Mouse (Mus musculus) left cerebral cortex, adult 18-20 months (tissue): ENCODE data around the gene Brd1. TPM values are rescaled to one million over a fixed set of nuclear protein-coding genes. Genes with fewer than 3 reads are reported as not detected.
"Not testable (repeated sequence)": the region's sequence is repeated elsewhere in the genome, so short reads cannot be mapped to it uniquely, and the experiment has no call there.

Experiments
- DNase-seq, 2 experiments: peaks; one replicate each; pipeline ENCODE4 v3.0.0; 2021 to 2022; ENCODE audit warnings: low spot score in 2 of 2, mixed read lengths in 1 of 2
- total RNA-seq, 2 experiments: library from RNA; stranded (reverse); gene quantifications; 2 replicates each; pipeline ENCODE4 v1.2.3; 2021

Gene Brd1
- total RNA-seq, 2 experiments from 2014 or later, result 49.9 to 53.0 TPM

GRCm38 (mm10) chr15:88732405-88733020 is 1.5 kb downstream of the Brd1 start:
- DNase-seq, result no peak

- DNase-seq, result no peak
Observed at GRCm38 (mm10) chr15:88730717-88731116, 3.3 kb downstream of the Brd1 start.

GRCm38 (mm10) chr15:88727204-88727603 is 6.8 kb downstream of the Brd1 start:
- DNase-seq, result no peak

- DNase-seq, result no peak
Observed at GRCm38 (mm10) chr15:88725036-88725435, 9.0 kb downstream of the Brd1 start.

DNA sequence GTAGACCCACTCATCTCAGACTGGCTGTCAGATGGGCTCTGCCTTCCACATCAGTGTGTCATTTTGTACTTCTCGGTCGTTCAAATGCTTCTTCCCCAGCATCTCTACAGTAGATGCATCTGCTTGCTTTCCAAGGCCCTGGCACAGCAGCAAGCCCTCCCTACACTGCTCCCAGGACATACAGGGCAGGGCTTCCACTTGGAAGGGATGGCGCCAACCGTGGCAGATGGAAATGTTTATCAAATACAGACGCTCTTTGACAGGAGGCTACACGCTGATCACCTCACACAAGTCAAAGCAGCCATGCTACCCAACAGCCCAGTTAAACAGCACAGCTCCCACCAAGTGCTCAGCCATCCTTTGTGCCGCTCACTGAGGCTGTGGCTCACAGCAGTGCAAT is 9.7 kb downstream of the Brd1 start:
- no peak for DNase-seq

DNA sequence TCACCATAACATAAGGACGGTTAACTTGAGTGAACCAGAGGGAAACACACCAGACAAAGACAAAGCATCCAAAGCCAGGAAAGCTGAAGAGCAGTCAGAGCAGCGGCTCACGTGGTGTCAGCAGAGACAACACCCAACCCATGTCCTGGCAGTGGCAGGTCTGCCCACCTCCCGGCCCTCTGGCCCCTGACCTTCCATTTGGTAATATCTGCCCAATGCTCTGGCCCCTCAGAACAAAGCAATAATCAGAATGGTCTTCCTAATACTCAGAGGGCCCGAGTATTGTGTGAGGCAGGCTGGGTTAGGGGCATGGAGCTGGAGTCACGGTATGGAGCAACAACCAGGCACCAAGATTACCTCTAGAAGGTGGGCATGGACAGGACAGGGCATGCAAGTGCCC is 10.8 kb downstream of the Brd1 start:
- DNase-seq, result no peak

GRCm38 (mm10) chr15:88717239-88717638 is 16.8 kb downstream of the Brd1 start:
- no peak for DNase-seq

GRCm38 (mm10) chr15:88716350-88716749 is 17.7 kb downstream of the Brd1 start:
- no peak for DNase-seq

DNA sequence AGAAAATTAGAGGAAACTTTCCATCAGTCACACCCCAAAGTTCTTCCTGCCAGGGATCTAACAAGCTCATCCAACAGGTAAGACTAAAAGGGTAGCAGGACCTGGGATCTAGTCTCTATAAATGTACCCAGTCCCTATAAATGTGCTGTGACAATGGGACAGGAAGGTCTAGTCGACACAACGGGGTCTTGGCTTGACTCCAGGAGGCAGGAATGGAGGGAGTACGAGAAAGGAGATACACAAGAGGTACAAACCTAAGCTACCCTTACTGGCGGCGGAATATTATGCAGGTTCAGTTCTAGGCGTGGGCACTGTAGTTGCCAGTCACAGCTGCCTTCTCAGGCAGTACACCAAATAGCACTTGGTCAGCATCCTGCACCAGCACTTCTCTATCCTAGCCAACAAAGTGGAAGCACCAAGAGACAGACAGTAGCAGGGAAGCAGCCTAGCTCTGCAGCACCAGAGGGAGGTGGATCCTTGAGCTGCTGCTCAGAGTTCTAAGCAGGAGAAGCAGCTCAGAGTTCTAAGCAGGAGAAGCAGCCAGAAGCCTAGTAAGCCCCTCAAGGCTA is 19.9 kb downstream of the Brd1 start:
- no peak for DNase-seq

DNA sequence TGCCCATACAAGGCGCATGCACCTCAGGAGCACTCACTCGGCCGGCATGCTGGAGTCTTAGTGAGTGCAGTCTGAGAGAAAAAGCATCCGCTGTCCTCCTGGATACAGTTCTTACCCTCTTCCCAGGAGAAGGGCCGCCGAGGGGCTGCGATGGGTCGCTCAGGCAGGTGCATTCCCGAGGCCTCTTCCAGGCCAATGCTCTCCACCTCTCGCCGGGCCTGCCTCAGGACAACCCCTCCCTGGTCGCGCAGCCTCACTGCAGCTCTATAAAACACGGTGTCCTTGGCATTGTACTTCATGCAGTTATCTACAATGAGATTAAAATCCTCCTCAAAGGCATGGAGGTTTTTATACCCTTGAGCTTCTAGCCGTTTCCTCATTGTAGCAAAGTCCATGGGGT is 21.5 kb downstream of the Brd1 start:
- no peak for DNase-seq

GRCm38 (mm10) chr15:88709878-88710277 is 24.2 kb downstream of the Brd1 start:
- no peak for DNase-seq

DNA sequence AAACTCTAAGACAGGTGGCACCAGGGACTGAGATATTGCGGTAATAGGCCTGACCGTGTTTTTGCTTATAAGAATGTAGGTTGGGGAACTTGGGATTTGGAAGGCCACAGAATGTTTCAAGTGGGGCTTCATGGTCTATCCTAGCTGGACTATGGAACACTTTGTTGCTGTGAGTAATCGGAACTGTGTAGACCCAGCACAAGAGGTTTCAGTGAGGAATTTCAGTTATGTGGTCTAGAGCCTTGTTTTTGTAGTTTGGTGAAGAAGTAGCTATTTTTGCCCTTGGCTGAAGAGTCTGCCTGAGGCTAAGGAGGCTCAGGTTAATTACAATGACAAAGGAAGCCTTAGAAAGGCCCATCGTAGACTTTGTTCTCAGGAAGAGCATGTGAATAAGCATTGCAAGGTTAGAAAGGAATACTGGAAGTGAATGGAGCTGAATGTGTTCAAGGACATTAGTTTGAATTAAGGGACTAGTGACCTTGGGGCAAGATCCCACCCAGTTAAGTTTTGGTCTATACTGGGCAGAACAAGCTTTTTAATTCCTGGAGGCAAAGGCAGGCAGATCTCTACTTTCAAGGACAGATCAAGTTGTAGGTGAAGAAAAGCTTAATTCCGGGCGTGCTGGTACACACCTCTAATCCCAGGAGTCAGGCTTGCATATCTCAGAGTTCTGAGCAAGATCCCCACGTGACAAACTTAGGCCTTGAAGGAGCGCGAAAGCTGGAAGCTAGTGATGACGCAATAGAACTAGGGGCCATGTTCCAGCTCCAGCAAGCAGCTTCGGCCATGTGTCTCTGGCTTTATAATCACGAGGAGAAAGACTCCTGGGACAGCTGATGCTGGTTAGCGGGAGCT is 25.1 kb downstream of the Brd1 start:
- DNase-seq, result no peak

DNA sequence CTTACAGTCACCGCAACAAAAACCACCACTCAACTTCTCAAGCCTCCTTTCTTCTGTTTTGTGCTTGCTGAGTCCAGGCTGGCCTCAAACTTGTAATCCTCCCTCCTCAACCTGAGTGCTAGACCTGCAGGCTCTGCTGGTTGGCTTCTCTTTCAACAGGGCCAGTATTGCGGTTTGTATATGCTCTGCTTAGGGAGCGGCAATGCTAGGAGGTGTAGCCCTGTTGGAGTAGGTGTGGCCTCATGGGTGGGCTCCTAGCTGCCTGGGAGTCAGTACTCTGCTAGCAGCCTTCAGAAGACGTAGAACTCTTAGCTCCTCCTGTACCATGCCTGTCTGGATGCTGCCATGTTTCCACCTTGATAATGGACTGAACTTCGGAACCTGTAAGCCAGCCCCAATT is 25.8 kb downstream of the Brd1 start:
- DNase-seq, result no peak

- DNase-seq, result not testable (repeated sequence)
Observed at GRCm38 (mm10) chr15:88706987-88707386, 27.0 kb downstream of the Brd1 start.

DNA sequence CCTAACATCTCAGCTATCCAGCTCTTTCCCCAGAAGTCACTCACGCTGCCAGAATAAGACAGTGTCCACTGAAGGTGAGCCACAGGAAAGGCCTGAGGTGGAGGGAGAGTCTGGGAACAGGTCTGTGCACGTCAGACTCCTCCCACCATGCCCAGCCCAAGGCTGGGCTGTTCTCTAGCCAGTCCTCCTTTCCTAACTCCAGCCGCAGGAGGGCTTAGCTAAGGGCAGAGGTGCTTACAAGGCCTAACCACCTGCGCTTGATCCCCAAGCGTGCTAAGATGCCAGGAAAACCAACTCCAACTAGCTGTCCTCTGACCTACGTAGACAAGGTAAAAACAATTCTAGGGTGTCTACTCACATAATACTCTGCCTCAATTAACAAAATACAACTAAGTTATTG is 27.7 kb downstream of the Brd1 start:
- DNase-seq, result no peak

DNA sequence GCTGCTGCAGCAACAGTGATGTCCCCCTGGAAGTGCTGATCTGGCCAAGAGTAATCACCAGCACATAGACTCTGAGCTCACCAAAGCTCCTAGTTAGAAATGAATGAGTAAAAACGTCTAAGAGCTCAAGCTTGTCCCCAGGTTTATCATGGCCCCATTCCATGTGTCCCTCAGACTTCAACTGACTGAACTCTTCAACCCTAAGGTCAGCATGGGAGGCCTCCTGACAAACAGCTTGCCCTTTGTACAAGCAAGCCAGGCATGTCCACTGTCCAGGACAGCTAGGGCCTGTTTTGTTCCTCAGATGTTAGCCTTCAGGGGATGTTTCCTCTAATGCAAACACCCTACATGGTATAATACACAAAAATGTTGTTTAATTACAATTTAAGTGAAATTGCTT is 29.7 kb downstream of the Brd1 start:
- no peak for DNase-seq

- DNase-seq, result no peak
Observed at GRCm38 (mm10) chr15:88702501-88702900, 31.5 kb downstream of the Brd1 start.

GRCm38 (mm10) chr15:88700759-88701158 is 33.3 kb downstream of the Brd1 start:
- DNase-seq, result no peak

DNA sequence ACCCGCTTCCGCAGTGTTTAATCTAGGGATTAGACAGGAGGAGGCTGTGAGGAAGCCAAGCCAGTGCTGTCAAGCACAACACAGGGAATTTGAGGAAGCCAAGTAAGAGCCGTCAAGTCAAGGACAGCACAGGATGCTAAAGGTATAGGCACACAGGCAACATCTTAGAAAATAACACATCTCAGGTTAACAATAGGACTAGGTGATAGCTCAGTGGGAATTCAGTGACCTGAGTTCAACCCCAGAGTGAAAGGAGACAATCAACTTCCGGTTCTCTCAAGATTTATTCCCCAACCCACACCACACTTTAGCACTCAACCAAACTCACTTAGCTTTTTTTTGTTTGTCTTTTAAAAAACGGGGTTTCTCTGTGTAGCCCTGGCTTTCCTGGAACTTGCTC is 34.5 kb downstream of the Brd1 start:
- DNase-seq, result no peak

- no peak for DNase-seq
Observed at GRCm38 (mm10) chr15:88697586-88697985, 36.4 kb downstream of the Brd1 start.

DNA sequence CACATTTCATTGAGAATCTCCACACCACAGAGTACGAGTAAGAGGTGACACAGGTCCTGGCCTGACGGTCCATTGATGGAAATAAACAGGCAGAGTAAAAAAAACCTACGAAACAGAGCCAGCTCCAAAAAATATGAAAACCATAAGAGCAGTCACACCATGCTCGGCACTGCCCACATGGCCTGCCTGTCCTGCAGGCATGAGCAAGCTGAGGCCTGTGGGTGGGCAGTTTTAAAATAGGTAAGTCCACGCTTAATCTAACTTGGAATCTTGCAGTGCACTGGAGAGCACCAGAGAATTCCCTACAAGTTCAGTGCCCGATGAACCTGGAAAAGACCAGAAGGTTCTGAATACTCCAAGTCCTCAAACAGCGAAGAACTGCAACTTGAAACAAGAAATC is 38.0 kb downstream of the Brd1 start:
- peak in 1 of 2 experiments; percentile 46 for DNase-seq

DNA sequence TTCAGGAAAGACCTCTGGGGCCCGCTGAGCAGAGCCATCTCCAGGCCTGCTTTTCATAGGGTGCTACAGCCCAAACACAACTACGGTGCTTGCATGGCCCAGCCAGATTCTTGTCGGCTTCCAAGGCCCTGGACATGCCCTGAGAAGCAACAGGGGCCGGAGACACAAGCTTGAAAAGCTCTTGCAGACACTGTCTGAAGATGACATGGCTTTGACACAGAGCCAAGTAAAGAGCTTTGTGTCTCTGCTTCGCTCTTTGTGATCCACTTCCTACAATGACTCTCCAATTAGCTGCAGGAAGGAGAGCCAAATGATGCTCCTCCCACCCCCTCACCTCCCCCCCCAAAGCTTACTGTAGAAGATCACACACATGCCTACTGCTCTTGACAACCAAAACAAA is 40.0 kb downstream of the Brd1 start:
- no peak for DNase-seq
